Mouse (Mus musculus) megakaryocyte, embryonic 14.5 days (primary cell): ENCODE results near the gene Atp6v1b1.

Experiments
- FLI1 ChIP-seq: IDR thresholded peaks from 2 replicates; pipeline ENCODE4 v1.6.1; 2012; ENCODE audit warnings: low read length, inconsistent platforms, mixed read lengths
- GATA1 ChIP-seq: IDR thresholded peaks from 3 replicates; pipeline ENCODE4 v1.6.1; 2012; ENCODE audit warnings: mixed read lengths, low read length, inconsistent platforms, borderline replicate concordance

- no peak for TF ChIP-seq GATA1
- TF ChIP-seq FLI1, result no peak
Measured at GRCm38 (mm10) chr6:83711067-83711675, 31.6 kb upstream of the Atp6v1b1 start, which contains the start of gene Vax2.
